Mouse (Mus musculus): ENCODE measurements around the gene Atp2a2. TPM values are rescaled to one million over a fixed set of nuclear protein-coding genes. Genes with fewer than 3 reads are reported as not detected.

Gene Atp2a2
- polyA plus RNA-seq (2012; ENCODE audit: insufficient read depth, insufficient read length, missing spikeins): 57.0 and 57.2 TPM in 2 replicates

DNA sequence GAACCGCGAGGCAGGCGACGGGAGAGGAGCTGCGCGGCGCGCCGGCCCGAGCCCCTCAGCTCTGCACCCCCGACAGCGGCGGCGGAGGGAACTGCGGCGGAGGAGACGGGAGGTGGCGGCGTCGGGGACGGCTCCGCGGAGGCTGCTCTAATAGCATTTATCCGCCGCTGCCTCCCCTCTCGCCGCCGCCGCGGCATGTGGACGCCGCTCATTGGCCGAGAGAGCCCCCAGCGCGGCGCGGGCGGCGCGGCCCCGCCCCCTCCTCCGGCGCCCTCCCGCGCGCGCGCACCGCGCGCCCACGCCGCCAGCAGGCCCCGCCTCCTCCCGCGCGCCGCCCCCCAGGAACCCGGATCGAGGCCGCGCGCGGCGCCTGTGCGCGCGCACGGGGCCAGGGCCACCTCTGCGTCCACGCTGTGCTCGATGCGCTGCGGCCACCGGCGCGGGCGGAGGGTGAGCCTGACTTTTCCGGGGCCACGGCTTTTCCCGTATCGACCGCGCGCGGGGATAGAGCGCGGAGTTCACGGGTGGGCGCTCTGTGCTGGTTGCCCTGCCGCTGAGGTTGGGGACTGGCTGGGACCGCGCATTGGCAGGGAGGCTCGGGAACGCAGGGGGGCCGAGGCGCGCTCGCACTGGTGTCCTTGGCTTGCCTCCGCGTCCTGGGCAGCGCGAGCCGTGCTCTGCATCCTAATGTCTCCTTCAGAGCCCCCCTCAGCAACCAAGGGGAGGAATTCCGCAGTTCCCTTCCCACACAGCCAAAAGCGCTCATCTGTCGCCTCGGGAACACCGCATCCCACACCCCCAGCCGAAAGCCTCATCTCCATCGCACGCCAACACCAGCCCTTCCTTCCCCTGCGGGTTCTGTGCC is at the start of gene Atp2a2:
Atp2a2 (minus strand) TSS at position 149 of the 865 bp plus-strand sequence.
- peaks cover 13% of the 10 kb centered on the region for H3K4me1 ChIP-seq (ENCODE audit: control insufficient read depth, insufficient read depth, low read length)
- H3K27ac ChIP-seq (ENCODE audit: insufficient read depth, low read depth, low read length): peak within 1 kb of the TSS; percentile 91
- TF ChIP-seq POLR2A (IDR thresholded peaks at IDR 0.05; ENCODE audit: borderline replicate concordance, low read depth, low read length) (peak; percentile 19; the same call in 1 of the 2 replicates), CTCF (IDR thresholded peaks at IDR 0.05; ENCODE audit: low read depth, low read length) (no peak)
- H3K4me3 ChIP-seq (ENCODE audit: insufficient read depth, low read length): peak within 1 kb of the TSS; percentile 91

DNA sequence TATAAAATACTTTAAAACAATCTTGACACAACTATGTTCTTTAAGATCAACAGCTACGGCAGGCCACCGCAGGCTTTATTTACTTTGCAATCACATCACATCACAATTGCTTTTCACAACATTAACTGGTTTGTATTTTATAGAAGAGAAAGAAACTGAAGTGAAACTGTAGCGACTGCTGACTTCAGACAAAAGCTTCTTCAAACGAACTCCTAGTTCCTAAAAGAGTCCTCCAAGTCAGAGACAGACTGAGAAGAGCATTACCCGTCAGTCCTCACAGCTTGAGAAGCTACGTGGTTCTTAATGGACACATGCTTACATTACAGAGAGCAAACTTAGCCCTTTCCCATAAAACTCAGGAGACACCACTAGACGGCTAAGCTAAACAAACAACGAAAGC is 48.4 kb upstream of the Atp2a2 start:
- TF ChIP-seq CTCF (IDR thresholded peaks at IDR 0.05; ENCODE audit: low read depth, low read length) (no peak), POLR2A (IDR thresholded peaks at IDR 0.05; ENCODE audit: borderline replicate concordance, low read depth, low read length) (no peak)
- peak overlapping the region; percentile 75 for H3K27ac ChIP-seq (ENCODE audit: insufficient read depth, low read depth, low read length)
- no peak overlapping the region for H3K4me3 ChIP-seq (ENCODE audit: insufficient read depth, low read length)
- peaks cover 34% of the 10 kb centered on the region for H3K4me1 ChIP-seq (ENCODE audit: control insufficient read depth, insufficient read depth, low read length)

DNA sequence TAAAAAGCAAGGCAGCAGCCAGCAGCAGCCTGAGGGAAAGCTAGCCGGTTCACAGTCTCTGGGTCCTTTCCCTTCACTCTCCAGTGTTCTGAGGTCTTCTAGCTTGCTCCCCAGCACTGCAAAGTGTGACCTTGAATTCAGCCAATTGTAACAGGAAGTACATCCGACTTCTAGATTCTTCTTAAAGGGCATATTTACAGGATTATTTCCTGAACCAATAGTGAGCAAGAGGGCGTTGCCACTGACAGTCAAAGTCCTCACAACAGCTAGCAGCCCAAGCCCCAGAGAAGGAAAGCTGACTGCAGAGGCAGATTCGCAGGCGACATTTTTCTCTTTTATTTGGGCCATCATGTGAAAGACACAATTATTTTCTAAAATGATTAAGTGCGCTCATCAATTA is 46.6 kb upstream of the Atp2a2 start:
- H3K4me3 ChIP-seq (ENCODE audit: insufficient read depth, low read length): no peak overlapping the region
- TF ChIP-seq POLR2A (IDR thresholded peaks at IDR 0.05; ENCODE audit: borderline replicate concordance, low read depth, low read length) (no peak), CTCF (IDR thresholded peaks at IDR 0.05; ENCODE audit: low read depth, low read length) (no peak)
- peaks cover 34% of the 10 kb centered on the region for H3K4me1 ChIP-seq (ENCODE audit: control insufficient read depth, insufficient read depth, low read length)
- H3K27ac ChIP-seq (ENCODE audit: insufficient read depth, low read depth, low read length): peak overlapping the region; percentile 85

DNA sequence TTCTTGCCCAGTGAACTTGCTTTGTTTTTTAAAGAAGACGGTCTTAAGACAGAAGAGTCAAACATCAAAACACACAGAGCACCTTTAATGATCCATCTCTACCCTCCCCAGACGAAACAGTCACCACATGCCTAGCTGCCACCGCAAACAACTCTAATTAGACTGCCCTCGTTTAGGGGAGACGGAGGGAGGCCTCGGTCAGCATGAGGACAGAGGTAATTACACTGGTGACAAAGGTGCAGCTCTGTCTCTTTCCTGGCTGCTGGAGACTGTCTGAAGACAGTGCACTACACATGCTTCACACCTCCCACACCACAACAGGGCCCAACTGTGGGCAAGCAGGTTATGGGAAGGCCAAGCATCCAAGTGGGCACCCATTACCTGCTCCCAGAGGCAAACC is 45.8 kb upstream of the Atp2a2 start:
- TF ChIP-seq POLR2A (IDR thresholded peaks at IDR 0.05; ENCODE audit: borderline replicate concordance, low read depth, low read length) (0 out of 2 replicates have a peak, but pooled peaks have one; percentile 22), CTCF (IDR thresholded peaks at IDR 0.05; ENCODE audit: low read depth, low read length) (no peak)
- Histone ChIP-seq H3K4me3 (ENCODE audit: insufficient read depth, low read length) (no peak overlapping the region), H3K4me1 (ENCODE audit: control insufficient read depth, insufficient read depth, low read length) (peaks cover 34% of the 10 kb centered on the region), H3K27ac (ENCODE audit: insufficient read depth, low read depth, low read length) (peak overlapping the region; percentile 75)

DNA sequence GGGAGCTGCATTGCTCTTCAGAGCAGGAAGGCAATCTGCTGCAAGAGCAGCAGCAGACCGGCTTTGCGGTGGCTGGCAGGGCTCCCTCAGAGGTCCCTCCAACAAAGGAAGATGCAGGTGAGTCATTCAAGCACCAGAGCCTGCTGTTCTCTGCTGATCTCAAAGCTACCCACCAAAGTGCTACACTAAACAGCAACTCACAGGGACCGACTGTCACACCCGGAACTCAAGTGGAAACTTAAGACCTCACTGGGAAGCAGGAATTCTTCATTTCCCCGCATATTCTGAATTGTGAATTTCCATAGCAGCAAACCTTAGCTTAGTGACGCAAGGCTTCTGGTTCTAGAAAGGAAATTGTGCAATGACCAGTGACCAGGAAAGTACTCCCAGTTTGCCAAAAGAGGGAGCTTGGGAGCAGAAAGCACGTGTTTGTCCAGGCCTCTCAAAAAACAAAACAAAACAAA is 45.3 kb upstream of the Atp2a2 start:
- peak overlapping the region; percentile 54 for H3K27ac ChIP-seq (ENCODE audit: insufficient read depth, low read depth, low read length)
- peaks cover 34% of the 10 kb centered on the region for H3K4me1 ChIP-seq (ENCODE audit: control insufficient read depth, insufficient read depth, low read length)
- peak overlapping the region; percentile 43 for H3K4me3 ChIP-seq (ENCODE audit: insufficient read depth, low read length)
- TF ChIP-seq POLR2A (IDR thresholded peaks at IDR 0.05; ENCODE audit: borderline replicate concordance, low read depth, low read length) (no peak), CTCF (IDR thresholded peaks at IDR 0.05; ENCODE audit: low read depth, low read length) (no peak)

DNA sequence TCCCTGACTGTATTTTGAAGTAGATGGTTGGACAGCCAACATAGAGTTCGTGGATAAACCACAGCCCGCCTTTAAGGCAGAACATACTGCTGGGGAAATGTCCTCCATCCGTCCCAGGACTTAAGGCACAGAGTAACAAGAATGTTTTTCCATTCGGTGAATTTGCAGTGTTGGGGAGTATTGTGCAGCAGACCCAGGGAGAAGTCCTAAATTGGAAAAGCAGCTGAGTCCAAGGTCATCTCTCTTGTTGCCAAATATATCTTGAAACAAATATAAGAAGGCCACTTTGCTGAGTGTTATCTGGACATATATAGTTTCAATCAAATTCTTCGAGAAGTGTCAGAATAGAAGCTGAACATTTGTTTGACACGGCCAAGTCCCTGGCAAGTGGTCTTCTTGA is 41.4 kb upstream of the Atp2a2 start:
- Histone ChIP-seq H3K27ac (ENCODE audit: insufficient read depth, low read depth, low read length) (no peak overlapping the region), H3K4me1 (ENCODE audit: control insufficient read depth, insufficient read depth, low read length) (peaks cover 14% of the 10 kb centered on the region), H3K4me3 (ENCODE audit: insufficient read depth, low read length) (no peak overlapping the region)
- TF ChIP-seq POLR2A (IDR thresholded peaks at IDR 0.05; ENCODE audit: borderline replicate concordance, low read depth, low read length): no peak
- no peak for TF ChIP-seq CTCF (IDR thresholded peaks at IDR 0.05; ENCODE audit: low read depth, low read length)

DNA sequence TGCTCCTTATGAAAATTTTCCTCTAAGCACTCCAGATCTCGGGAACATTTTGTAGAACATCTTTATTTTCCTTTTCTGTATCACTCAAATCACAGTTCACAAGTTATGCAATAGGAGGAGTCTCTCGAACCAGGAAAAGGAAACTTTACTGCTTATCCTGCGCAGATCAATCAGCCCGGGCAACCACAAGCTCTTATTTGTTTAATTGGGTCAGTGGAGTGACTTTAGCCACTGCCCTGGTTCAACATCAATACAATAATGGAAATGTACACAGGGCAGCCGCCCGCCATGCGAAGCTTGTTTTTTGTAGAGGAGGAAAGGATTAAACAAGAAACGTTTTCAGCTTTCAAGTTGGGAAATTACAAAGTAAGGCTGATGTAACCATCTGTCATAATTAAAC is 39.8 kb upstream of the Atp2a2 start:
- H3K4me3 ChIP-seq (ENCODE audit: insufficient read depth, low read length): no peak overlapping the region
- no peak for TF ChIP-seq CTCF (IDR thresholded peaks at IDR 0.05; ENCODE audit: low read depth, low read length)
- TF ChIP-seq POLR2A (IDR thresholded peaks at IDR 0.05; ENCODE audit: borderline replicate concordance, low read depth, low read length): no peak
- peaks cover 12% of the 10 kb centered on the region for H3K4me1 ChIP-seq (ENCODE audit: control insufficient read depth, insufficient read depth, low read length)
- no peak overlapping the region for H3K27ac ChIP-seq (ENCODE audit: insufficient read depth, low read depth, low read length)

DNA sequence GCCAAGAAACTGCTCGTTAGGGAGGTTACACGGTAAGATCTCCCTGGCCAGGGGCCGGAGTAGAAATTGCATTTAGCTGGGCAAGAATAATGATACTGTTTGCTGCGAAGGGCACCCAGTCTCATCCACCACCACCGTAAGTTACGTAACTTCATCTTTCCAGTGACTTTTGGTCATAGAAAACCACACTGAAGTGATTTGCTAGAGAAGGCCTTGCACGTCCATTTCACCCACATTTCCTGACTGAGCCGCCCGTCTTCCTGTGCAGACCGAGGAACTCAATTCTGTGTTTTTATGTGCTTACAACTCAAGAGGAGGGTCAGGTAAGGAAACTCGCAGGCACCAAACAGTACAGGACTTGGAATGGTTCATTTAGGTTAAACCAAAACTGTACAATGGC is 36.1 kb upstream of the Atp2a2 start:
- TF ChIP-seq CTCF (IDR thresholded peaks at IDR 0.05; ENCODE audit: low read depth, low read length) (no peak), POLR2A (IDR thresholded peaks at IDR 0.05; ENCODE audit: borderline replicate concordance, low read depth, low read length) (no peak)

DNA sequence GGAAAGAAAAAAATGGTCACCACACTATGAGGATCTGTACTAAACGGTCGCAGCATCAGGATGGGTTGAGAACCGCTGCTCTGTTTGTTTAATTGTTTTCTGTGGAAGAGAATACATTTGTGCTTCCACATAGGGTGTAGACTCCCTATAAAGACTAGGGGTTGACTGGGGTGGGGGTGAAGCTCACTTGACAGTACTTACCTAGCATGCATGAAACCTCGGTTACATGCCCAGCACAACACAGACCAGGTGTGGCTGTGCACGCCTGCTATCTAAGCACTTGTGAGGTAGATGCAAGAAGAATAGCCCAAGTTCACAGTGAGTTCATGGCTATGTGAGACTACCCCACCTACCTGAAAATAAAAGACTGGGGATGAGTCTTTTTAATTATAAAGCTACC is 35.6 kb upstream of the Atp2a2 start:
- no peak for TF ChIP-seq POLR2A (IDR thresholded peaks at IDR 0.05; ENCODE audit: borderline replicate concordance, low read depth, low read length)
- no peak for TF ChIP-seq CTCF (IDR thresholded peaks at IDR 0.05; ENCODE audit: low read depth, low read length)
- H3K4me1 ChIP-seq (ENCODE audit: control insufficient read depth, insufficient read depth, low read length): peaks cover 21% of the 10 kb centered on the region
- H3K27ac ChIP-seq (ENCODE audit: insufficient read depth, low read depth, low read length): no peak overlapping the region
- H3K4me3 ChIP-seq (ENCODE audit: insufficient read depth, low read length): no peak overlapping the region

More for the DNA sequence above, 36.1 kb upstream of the Atp2a2 start:
- no peak overlapping the region for H3K4me3 ChIP-seq (ENCODE audit: insufficient read depth, low read length)
- H3K27ac ChIP-seq (ENCODE audit: insufficient read depth, low read depth, low read length): no peak overlapping the region
- H3K4me1 ChIP-seq (ENCODE audit: control insufficient read depth, insufficient read depth, low read length): peaks cover 21% of the 10 kb centered on the region

DNA sequence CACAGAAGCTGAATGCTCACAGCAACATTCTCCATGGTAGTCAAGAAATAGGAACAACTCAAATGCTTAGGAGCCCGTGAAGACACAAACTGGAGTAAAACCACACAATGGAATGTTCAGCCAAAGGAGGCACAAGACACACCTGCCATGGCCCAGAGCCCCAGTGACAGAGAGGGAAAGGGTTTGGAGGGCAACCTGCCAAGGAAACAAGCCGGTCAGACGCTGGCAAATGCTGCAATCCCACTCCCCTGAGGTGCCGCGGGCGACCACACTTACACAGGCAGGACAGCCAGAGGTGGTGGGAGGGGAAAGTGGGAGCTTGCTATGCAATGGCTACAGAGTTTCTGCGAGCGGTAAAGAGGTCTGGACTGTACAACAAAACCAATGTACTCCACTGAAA is 31.9 kb upstream of the Atp2a2 start:
- Histone ChIP-seq H3K4me1 (ENCODE audit: control insufficient read depth, insufficient read depth, low read length) (peaks cover 21% of the 10 kb centered on the region), H3K27ac (ENCODE audit: insufficient read depth, low read depth, low read length) (no peak overlapping the region), H3K4me3 (ENCODE audit: insufficient read depth, low read length) (no peak overlapping the region)
- TF ChIP-seq CTCF (IDR thresholded peaks at IDR 0.05; ENCODE audit: low read depth, low read length): no peak
- no peak for TF ChIP-seq POLR2A (IDR thresholded peaks at IDR 0.05; ENCODE audit: borderline replicate concordance, low read depth, low read length)

Measured in bone marrow macrophage, adult 2 months (primary cell).